22 mouse cellular contexts compared by ENCODE assay signal in genomic region chr4:47435131-47435530, GRCm38 (mm10).
"Had no signal": no experiment of that assay in that cellular context is flagged by ENCODE, and none has a peak within 500 bp of the region (broad histone marks: within the 10 kb centered on the region; RNA-seq: fewer than 3 reads in every experiment).

No protein-coding gene starts in this region.

- H3K9ac ChIP-seq: limb, embryonic 12.5 days; limb, embryonic 15.5 days; liver, embryonic 14.5 days; liver, postnatal 0 days; lung, embryonic 14.5 days; midbrain, embryonic 13.5 days; neural tube, embryonic 12.5 days; neural tube, embryonic 15.5 days had no signal

- H3K9me3 ChIP-seq: limb, embryonic 12.5 days; limb, embryonic 15.5 days; midbrain, embryonic 13.5 days; neural tube, embryonic 12.5 days; neural tube, embryonic 15.5 days had no signal

- H3K4me3 ChIP-seq: limb, embryonic 12.5 days; limb, embryonic 15.5 days; midbrain, embryonic 13.5 days; neural tube, embryonic 12.5 days; neural tube, embryonic 15.5 days had no signal

- ATAC-seq: liver, postnatal 0 days; midbrain, embryonic 13.5 days had no signal

- DNase-seq: kidney, adult 18-20 months; kidney, adult 9 months; kidney, postnatal 14 days; kidney, postnatal 4 days; left cerebral cortex, postnatal 4 days; lung, postnatal 10 days; lung, postnatal 36 days; right cerebral cortex, adult 18-20 months; right cerebral cortex, postnatal 14 days; right cerebral cortex, postnatal 4 days; thymus, adult 18-20 months; thymus, postnatal 14 days had no signal

- H3K27me3 ChIP-seq: neural tube, embryonic 12.5 days; neural tube, embryonic 15.5 days had no signal

- H3K4me2 ChIP-seq: limb, embryonic 12.5 days; limb, embryonic 15.5 days; liver, embryonic 11.5 days; midbrain, embryonic 13.5 days had no signal

- H3K36me3 ChIP-seq: limb, embryonic 12.5 days; limb, embryonic 15.5 days; midbrain, embryonic 13.5 days; neural tube, embryonic 12.5 days; neural tube, embryonic 15.5 days had no signal

- H3K27ac ChIP-seq: limb, embryonic 12.5 days; limb, embryonic 15.5 days; liver, embryonic 14.5 days; midbrain, embryonic 13.5 days; neural tube, embryonic 12.5 days; stomach, postnatal 0 days had no signal
